Mouse (Mus musculus) kidney, embryonic 15.5 days (tissue): Measurements from ENCODE around the gene C3. TPM values are rescaled to one million over a fixed set of nuclear protein-coding genes. Genes with fewer than 3 reads are reported as not detected.

Experiments
- ATAC-seq: fragments of 200-750 bp; cut with Nextera tagmentation; replicated peaks from 2 replicates; pipeline ENCODE4 v1.8.0; 2017; ENCODE audit warnings: moderate TSS enrichment; ENCODE audit not compliant: low FRiP score
- H3K27ac ChIP-seq: fragments of 300-500 bp; sonication (generic); 2 replicates; pipeline ENCODE4 v1.5.1; 2015; ENCODE audit warnings: mild to moderate bottlenecking, inconsistent platforms
- H3K27me3 ChIP-seq: fragments of 300-500 bp; sonication (generic); 2 replicates; pipeline ENCODE4 v1.6.1; 2015; ENCODE audit warnings: inconsistent platforms
- H3K36me3 ChIP-seq: fragments of 300-500 bp; sonication (generic); 2 replicates; pipeline ENCODE4 v1.6.1; 2015; ENCODE audit warnings: inconsistent platforms
- H3K4me1 ChIP-seq: fragments of 300-500 bp; sonication (generic); 2 replicates; pipeline ENCODE4 v1.6.1; 2015; ENCODE audit warnings: inconsistent platforms
- H3K4me2 ChIP-seq: fragments of 300-500 bp; sonication (generic); 2 replicates; pipeline ENCODE4 v1.6.1; 2015; ENCODE audit warnings: moderate library complexity, mild to moderate bottlenecking, inconsistent platforms
- H3K4me3 ChIP-seq: fragments of 300-500 bp; sonication (generic); replicated peaks from 2 replicates; pipeline ENCODE4 v1.5.1; 2015; ENCODE audit warnings: mild to moderate bottlenecking, inconsistent platforms
- H3K9ac ChIP-seq: fragments of 300-500 bp; sonication (generic); 2 replicates; pipeline ENCODE4 v1.6.1; 2015; ENCODE audit warnings: mild to moderate bottlenecking, inconsistent platforms
- H3K9me3 ChIP-seq: fragments of 300-500 bp; sonication (generic); replicated peaks from 2 replicates; pipeline ENCODE4 v1.6.1; 2016; ENCODE audit warnings: inconsistent platforms
- WGBS: fragments of 180-500 bp; shearing (Covaris S2); methylation state at CpG from one replicate; pipeline ENCODE4 v1.1.7; 2015; ENCODE audit warnings: mixed read lengths; 5-methylcytosine and 5-hydroxymethylcytosine counted together
- polyA plus RNA-seq: library from polyadenylated mRNA; unstranded; fragments of >200 nt; fragmentation: Nextera tagmentation; extraction: Ambion mirVana; gene quantifications from 2 replicates; pipeline ENCODE4 v1.2.1, GENCODE M21; 2015

The C3 gene
- polyA plus RNA-seq, 1 experiment from 2014 or later = 5.4 TPM

DNA sequence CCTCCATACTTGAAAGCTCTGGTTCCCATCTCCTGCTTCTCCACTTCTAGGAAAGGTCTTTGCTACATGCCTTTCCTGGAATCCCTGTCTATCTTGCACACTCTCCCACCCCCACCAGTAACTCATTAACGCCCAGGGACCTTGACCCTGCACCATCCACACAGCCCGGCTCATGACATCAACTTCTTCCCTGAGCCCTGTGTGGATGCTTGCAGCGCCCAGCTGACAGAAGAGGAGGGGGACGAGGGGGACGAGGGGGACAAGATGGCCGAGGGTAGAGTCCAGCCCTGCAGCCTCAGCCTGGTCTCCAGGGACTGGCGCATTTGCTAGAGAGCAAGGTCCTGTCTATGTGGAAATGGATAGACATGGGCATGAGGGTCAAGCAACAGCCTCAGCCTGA lies 5.1 kb upstream of the C3 start:
- H3K9me3 ChIP-seq = no peaks in the 10 kb centered on the region
- H3K9ac ChIP-seq = no peak overlapping the region
- H3K4me2 ChIP-seq = no peak overlapping the region
- H3K4me3 ChIP-seq = no peak overlapping the region
- H3K36me3 ChIP-seq = peaks cover 37% of the 10 kb centered on the region
- peak overlapping the region; percentile 68 for H3K27ac ChIP-seq
- H3K4me1 ChIP-seq = peaks cover 6% of the 10 kb centered on the region; the same call in 1 of the 2 replicates
- WGBS = 36% methylated on average over 7 of the region's 7 CpGs
- no peaks in the 10 kb centered on the region for H3K27me3 ChIP-seq
- ATAC-seq = peak; percentile 79

GRCm38 (mm10) chr17:57232200-57232599 lies 4.3 kb upstream of the C3 start:
- peaks cover 28% of the 10 kb centered on the region for H3K36me3 ChIP-seq
- H3K4me2 ChIP-seq = no peak overlapping the region
- 88% methylated on average over 1 of the region's 1 CpGs for WGBS
- H3K4me3 ChIP-seq = no peak overlapping the region
- ATAC-seq = no peak
- no peaks in the 10 kb centered on the region for H3K9me3 ChIP-seq
- H3K27me3 ChIP-seq = no peaks in the 10 kb centered on the region
- H3K9ac ChIP-seq = no peak overlapping the region
- H3K4me1 ChIP-seq = peaks cover 6% of the 10 kb centered on the region; the same call in 1 of the 2 replicates
- no peak overlapping the region for H3K27ac ChIP-seq

- no peak for ATAC-seq
- Histone ChIP-seq H3K9ac (no peak overlapping the region), H3K4me3 (no peak overlapping the region), H3K4me2 (no peak overlapping the region), H3K4me1 (peaks cover 9% of the 10 kb centered on the region; the same call in 1 of the 2 replicates), H3K27ac (no peak overlapping the region), H3K27me3 (no peaks in the 10 kb centered on the region), H3K36me3 (peaks cover 20% of the 10 kb centered on the region), H3K9me3 (no peaks in the 10 kb centered on the region)
Measured at GRCm38 (mm10) chr17:57231321-57231771, 3.4 kb upstream of the C3 start.

DNA sequence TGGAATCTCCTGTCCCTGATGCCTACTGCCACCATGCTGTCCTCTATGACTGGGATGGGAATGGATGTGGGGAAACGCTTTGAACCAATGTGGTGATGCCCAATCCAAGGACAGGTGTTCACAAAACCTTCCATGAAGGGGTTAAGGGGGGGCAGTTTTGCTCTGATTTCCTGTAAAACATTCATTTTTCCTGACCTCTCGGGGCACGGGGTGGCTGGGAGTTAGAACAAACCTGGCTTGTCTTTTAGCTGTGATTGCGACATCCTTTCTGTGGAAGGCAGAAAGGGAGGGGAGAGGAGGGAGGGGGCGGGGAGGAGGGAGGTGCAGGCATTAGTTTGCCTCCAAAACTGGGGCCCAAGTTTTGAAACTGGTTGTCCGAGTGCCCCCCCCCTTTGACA lies 2.8 kb upstream of the C3 start:
- whole genome bisulfite sequencing = 68% methylated on average over 6 of the region's 6 CpGs
- H3K9me3 ChIP-seq = no peaks in the 10 kb centered on the region
- H3K36me3 ChIP-seq = peaks cover 14% of the 10 kb centered on the region; the same call in 1 of the 2 replicates
- peaks cover 14% of the 10 kb centered on the region; the same call in 1 of the 2 replicates for H3K4me1 ChIP-seq
- no peak overlapping the region for H3K27ac ChIP-seq
- no peaks in the 10 kb centered on the region for H3K27me3 ChIP-seq
- H3K9ac ChIP-seq = no peak overlapping the region
- ATAC-seq = no peak
- H3K4me3 ChIP-seq = no peak overlapping the region
- H3K4me2 ChIP-seq = no peak overlapping the region

DNA sequence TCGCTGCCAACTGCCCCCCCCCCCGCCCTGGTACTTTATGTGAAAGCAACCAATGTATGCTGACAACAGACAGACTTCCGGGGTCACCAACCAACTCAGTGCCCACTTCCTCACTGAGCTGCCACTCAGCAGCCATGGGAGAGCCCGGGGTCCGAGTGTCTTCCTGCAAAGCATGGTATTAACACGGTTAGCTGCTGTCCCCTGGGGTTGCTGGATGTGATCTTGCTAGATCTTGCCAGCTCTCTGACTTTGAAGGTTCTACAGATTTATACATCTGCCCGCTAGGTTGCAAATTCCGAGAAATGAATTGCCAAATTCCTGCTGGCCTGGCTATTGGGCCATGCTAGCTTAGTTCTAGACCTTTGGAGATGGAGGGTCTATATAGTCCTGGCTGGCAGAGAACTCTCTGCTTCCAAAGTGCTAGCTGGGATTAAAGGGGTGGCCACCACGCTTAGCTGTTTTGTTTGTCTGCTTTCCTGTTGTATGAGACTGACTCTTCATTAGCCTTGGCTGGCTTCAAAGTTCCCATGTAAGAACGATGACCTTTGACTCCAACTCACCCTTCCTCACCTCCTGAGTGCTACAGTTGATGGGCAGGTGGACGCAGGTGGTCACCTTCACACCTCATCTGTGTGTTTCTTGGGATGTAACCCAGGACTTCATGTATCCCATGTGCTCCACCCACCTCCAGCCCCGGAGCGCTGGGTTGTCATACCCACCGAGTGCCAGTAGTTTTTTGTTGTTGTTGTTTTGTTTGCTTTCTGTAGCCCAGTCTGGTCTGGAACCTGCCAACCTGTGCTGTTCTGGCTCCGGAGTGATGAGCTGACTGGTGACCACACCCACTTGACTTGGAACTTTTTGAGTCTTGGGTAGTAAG lies 2.2 kb upstream of the C3 start:
- no peak for ATAC-seq
- Histone ChIP-seq H3K4me1 (peaks cover 14% of the 10 kb centered on the region; the same call in 1 of the 2 replicates), H3K36me3 (peaks cover 9% of the 10 kb centered on the region; the same call in 1 of the 2 replicates), H3K9ac (no peak overlapping the region), H3K27ac (no peak overlapping the region), H3K9me3 (no peaks in the 10 kb centered on the region), H3K27me3 (no peaks in the 10 kb centered on the region), H3K4me2 (no peak overlapping the region), H3K4me3 (no peak overlapping the region)
- WGBS = 79% methylated on average over 15 of the region's 15 CpGs

GRCm38 (mm10) chr17:57228873-57229272 lies 937 bp upstream of the C3 start:
- no peaks in the 10 kb centered on the region for H3K36me3 ChIP-seq
- no peak overlapping the region for H3K27ac ChIP-seq
- H3K9ac ChIP-seq = no peak overlapping the region
- H3K4me2 ChIP-seq = no peak overlapping the region
- 79% methylated on average over 3 of the region's 3 CpGs for WGBS
- H3K9me3 ChIP-seq = no peaks in the 10 kb centered on the region
- peaks cover 14% of the 10 kb centered on the region; the same call in 1 of the 2 replicates for H3K4me1 ChIP-seq
- H3K4me3 ChIP-seq = no peak overlapping the region
- no peak for ATAC-seq
- 0 out of 2 replicates have a peak, but pooled peaks cover 7% of the 10 kb centered on the region for H3K27me3 ChIP-seq

DNA sequence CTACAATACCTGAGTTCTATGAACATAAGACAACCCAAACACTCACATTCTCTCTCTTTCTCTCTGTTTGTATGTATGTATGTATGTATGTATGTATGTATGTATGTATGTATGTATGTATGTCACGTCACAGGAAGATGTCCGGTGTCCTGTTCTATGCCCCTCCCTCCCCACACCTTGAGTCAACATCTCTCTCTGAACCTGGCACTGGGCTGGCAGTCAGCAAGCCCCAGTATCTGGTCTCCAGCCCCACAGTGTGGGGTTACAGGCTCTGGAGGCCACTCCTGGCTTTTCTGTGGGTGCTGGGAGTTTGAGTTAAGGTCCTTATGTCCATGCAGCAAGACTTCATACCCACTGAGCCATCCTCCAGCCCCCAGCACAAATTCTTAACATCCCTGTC lies 468 bp downstream of the C3 start:
- ATAC-seq = no peak
- H3K4me3 ChIP-seq = no peak overlapping the region
- H3K9me3 ChIP-seq = no peaks in the 10 kb centered on the region
- whole genome bisulfite sequencing = 100% methylated on average over 2 of the region's 2 CpGs
- peaks cover 11% of the 10 kb centered on the region; the same call in 1 of the 2 replicates for H3K27me3 ChIP-seq
- no peak overlapping the region for H3K27ac ChIP-seq
- peaks cover 8% of the 10 kb centered on the region; the same call in 1 of the 2 replicates for H3K4me1 ChIP-seq
- no peak overlapping the region for H3K4me2 ChIP-seq
- no peak overlapping the region for H3K9ac ChIP-seq
- H3K36me3 ChIP-seq = no peaks in the 10 kb centered on the region

DNA sequence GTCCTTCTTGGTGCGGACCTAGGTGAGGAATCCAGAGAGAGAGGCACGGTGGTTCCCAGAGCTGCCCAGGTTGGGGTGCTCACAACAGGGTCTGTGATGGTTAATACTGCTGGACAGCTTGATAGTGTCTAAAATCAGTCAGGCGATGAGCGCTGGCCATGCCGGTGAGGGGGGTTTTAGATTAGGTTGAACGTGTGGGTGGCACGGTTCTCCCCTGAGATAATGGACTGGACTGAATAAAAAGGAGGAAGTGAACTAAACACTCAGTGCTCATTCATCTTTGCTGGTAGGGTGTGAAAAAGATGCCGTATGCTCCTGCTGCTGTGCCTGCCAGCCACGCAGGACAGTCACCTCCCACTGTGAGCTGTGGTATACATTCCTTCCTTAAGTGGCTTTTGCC lies 4.6 kb downstream of the C3 start:
- Histone ChIP-seq H3K9ac (no peak overlapping the region), H3K4me3 (no peak overlapping the region), H3K36me3 (no peaks in the 10 kb centered on the region), H3K27me3 (peaks cover 11% of the 10 kb centered on the region; the same call in 1 of the 2 replicates), H3K9me3 (no peaks in the 10 kb centered on the region), H3K27ac (no peak overlapping the region), H3K4me1 (peaks cover 10% of the 10 kb centered on the region; the same call in 1 of the 2 replicates), H3K4me2 (no peak overlapping the region)
- no peak for ATAC-seq
- WGBS = 58% methylated on average over 9 of the region's 9 CpGs

DNA sequence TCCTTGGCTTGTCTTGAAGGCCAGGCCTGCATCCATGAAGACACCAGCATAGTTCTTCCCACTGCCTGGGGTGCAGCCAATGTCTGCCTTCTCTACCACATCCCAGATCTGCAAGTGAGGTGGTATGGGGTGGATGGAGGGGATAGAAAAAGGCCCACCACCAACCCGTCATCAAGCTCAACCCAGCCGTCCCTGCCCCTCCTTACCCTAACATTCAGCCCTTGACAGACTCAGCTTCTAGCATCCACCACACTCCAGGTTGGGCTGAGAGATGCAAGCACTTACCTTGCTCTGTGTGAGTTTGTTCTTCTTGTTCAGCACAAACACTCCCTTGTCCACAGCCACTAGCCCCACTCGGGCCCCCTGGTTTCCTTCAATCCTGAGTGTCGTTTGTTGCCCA lies 6.0 kb downstream of the C3 start:
- Histone ChIP-seq H3K27me3 (peaks cover 11% of the 10 kb centered on the region; the same call in 1 of the 2 replicates), H3K36me3 (no peaks in the 10 kb centered on the region), H3K4me1 (peaks cover 10% of the 10 kb centered on the region; the same call in 1 of the 2 replicates), H3K27ac (no peak overlapping the region), H3K4me2 (no peak overlapping the region), H3K4me3 (no peak overlapping the region), H3K9ac (no peak overlapping the region), H3K9me3 (no peaks in the 10 kb centered on the region)
- WGBS = 67% methylated on average over 4 of the region's 4 CpGs
- no peak for ATAC-seq

DNA sequence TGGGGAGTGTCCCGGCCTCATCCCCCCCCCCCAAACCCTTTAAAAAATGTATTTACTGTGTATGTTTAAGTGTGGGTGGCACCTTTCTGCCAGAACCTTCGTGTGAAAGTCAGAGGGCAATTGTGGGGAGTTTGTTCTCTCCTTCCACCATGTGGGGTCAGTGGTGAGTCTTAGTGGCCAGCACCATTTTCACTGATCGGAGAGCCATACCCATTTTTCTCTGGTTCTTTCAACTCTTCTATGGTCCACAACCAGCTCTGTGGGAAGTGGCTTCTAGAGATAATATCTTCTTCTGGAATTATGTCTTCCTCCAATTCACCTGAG lies 8.1 kb downstream of the C3 start:
- Histone ChIP-seq H3K4me1 (peaks cover 2% of the 10 kb centered on the region; the same call in 1 of the 2 replicates), H3K27ac (no peak overlapping the region), H3K9ac (no peak overlapping the region), H3K4me2 (no peak overlapping the region), H3K4me3 (no peak overlapping the region), H3K9me3 (no peaks in the 10 kb centered on the region), H3K36me3 (no peaks in the 10 kb centered on the region), H3K27me3 (peaks cover 11% of the 10 kb centered on the region; the same call in 1 of the 2 replicates)
- WGBS = 20% methylated on average over 3 of the region's 3 CpGs
- ATAC-seq = no peak

DNA sequence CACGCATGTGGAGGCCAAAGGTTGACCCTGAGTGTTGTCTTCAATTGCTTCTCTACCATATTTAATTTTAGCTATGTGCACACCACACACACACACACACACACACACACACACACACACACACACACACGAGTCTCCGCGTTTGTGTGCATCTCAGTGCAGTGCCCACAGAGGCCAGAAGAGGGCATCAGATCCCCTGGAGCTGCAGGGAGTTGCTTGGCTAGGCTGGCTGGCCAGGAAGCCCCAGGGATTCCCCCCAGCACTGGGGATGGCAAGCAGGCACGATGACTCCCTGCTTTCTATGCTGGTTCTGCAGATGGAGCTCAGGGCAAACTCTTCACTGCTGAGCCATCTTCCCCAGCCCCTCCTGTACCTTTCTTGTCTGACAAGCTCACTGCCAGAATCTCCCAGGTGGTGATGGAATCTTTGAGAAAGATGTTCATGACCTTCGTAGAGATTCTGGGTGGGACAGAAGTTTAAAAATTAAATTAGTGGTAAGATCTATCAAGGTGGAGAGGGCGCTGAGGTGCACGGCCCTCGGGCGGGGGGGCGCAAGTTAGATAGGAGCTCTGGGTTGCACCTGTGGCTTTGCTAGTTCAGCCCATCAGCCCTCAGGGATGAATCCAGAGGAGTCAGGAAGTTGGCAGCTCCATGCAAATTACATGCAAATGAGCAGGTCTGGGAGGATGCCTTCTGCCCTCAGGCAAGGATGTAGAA lies 8.6 kb downstream of the C3 start:
- H3K27ac ChIP-seq = no peak overlapping the region
- WGBS = 21% methylated on average over 11 of the region's 11 CpGs
- H3K4me2 ChIP-seq = no peak overlapping the region
- H3K36me3 ChIP-seq = no peaks in the 10 kb centered on the region
- ATAC-seq = no peak; the same call in 1 of the 2 replicates
- peaks cover 2% of the 10 kb centered on the region; the same call in 1 of the 2 replicates for H3K4me1 ChIP-seq
- no peak overlapping the region for H3K4me3 ChIP-seq
- H3K27me3 ChIP-seq = peaks cover 8% of the 10 kb centered on the region; the same call in 1 of the 2 replicates
- H3K9ac ChIP-seq = no peak overlapping the region
- no peaks in the 10 kb centered on the region for H3K9me3 ChIP-seq

DNA sequence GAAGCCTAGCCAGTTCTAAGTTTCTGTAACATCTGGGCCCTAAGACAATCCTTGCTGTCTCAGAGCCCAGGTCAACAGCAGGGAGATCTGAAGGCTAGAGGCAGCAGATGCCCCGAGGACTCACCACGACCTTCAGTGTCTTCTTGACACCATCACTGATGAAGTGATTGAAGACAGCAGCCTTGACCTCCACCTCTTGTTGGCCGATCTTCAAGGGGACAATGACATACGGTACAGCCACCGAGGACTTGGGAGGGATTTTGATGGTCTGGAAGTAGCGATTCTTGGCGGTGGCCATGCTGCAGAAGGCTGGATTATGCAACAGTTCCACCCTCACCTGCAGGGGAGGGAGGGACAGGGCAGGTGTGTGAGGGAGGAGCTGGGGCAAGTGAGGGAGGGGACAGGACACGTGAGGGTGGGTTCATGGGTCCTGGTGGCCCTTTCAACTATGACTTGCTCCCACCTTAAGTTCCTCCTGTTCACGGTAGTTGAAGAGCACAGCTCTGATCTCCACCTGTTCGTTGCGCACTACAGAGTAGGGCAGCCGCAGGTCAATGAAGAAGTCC lies 9.5 kb downstream of the C3 start:
- Histone ChIP-seq H3K9ac (no peak overlapping the region), H3K9me3 (no peaks in the 10 kb centered on the region), H3K27ac (no peak overlapping the region), H3K4me2 (no peak overlapping the region), H3K27me3 (no peaks in the 10 kb centered on the region; the same call in 1 of the 2 replicates), H3K4me3 (no peak overlapping the region), H3K4me1 (peaks cover 2% of the 10 kb centered on the region; the same call in 1 of the 2 replicates), H3K36me3 (no peaks in the 10 kb centered on the region)
- 71% methylated on average over 12 of the region's 12 CpGs for WGBS
- ATAC-seq = no peak
